Mouse (Mus musculus) forebrain, postnatal 0 days (tissue): ENCODE results near the gene Plin3. TPM values are rescaled to one million over a fixed set of nuclear protein-coding genes. Genes with fewer than 3 reads are reported as not detected.

Source experiments
- ATAC-seq: fragments of 200-750 bp; cut with Nextera tagmentation; 2 replicates; pipeline ENCODE4 v1.8.0; 2017; ENCODE audit warnings: mild to moderate bottlenecking, moderate library complexity
- DNase-seq: peaks from one replicate; pipeline ENCODE4 v3.0.0-alpha.2; 2015
- H3K27ac ChIP-seq: fragments of 300-500 bp; sonication (generic); 2 replicates; pipeline ENCODE4 v1.5.1; 2014; ENCODE audit warnings: low read depth, mild to moderate bottlenecking, antibody characterized with exemption, low read length, moderate library complexity, mixed read lengths
- H3K27me3 ChIP-seq: fragments of 300-500 bp; sonication (generic); 2 replicates; pipeline ENCODE4 v1.6.1; 2014; ENCODE audit warnings: mild to moderate bottlenecking, low read length, mixed read lengths; ENCODE audit not compliant: insufficient read depth
- H3K36me3 ChIP-seq: fragments of 300-500 bp; sonication (generic); 2 replicates; pipeline ENCODE4 v1.6.1; 2014; ENCODE audit warnings: mild to moderate bottlenecking, moderate library complexity; ENCODE audit not compliant: insufficient read depth
- H3K4me1 ChIP-seq: fragments of 300-500 bp; sonication (generic); 2 replicates; pipeline ENCODE4 v1.6.1; 2014; ENCODE audit warnings: antibody characterized with exemption; ENCODE audit not compliant: insufficient read depth
- H3K4me2 ChIP-seq: fragments of 300-500 bp; sonication (generic); 2 replicates; pipeline ENCODE4 v1.6.1; 2014; ENCODE audit warnings: low read depth, mild to moderate bottlenecking, moderate library complexity
- H3K4me3 ChIP-seq: fragments of 300-500 bp; sonication (generic); 2 replicates; pipeline ENCODE4 v1.5.1; 2014; ENCODE audit warnings: low read depth, low read length, mixed read lengths
- H3K9ac ChIP-seq: fragments of 300-500 bp; sonication (generic); 2 replicates; pipeline ENCODE4 v1.6.1; 2014; ENCODE audit warnings: mild to moderate bottlenecking
- H3K9me3 ChIP-seq: fragments of 300-500 bp; sonication (generic); 2 replicates; pipeline ENCODE4 v1.6.1; 2016; ENCODE audit warnings: low read length
- CTCF ChIP-seq: sonication (generic); IDR thresholded peaks from 2 replicates; pipeline ENCODE4 v1.5.1; 2016; ENCODE audit warnings: antibody characterized with exemption, control low read depth, low read depth
- WGBS: fragments of 180-500 bp; shearing (Covaris S2); extraction: QIAGEN DNeasy Blood & Tissue Kit; methylation state at CpG from one replicate; pipeline ENCODE4 v1.1.7; 2014; 5-methylcytosine and 5-hydroxymethylcytosine counted together
- polyA plus RNA-seq: library from polyadenylated mRNA; unstranded; fragments of >200 nt; fragmentation: Nextera tagmentation; extraction: Ambion mirVana; gene quantifications from 2 replicates; pipeline ENCODE4 v1.2.1, GENCODE M21; 2015
- total RNA-seq: library from RNA; depleted of rRNA; stranded (reverse); fragments of >200 nt; gene quantifications from 2 replicates; pipeline ENCODE4 v1.2.3, GENCODE M21; 2014

The Plin3 gene
- total and polyA plus RNA-seq, 2 experiments from 2014 or later, result 8.5 to 13.9 TPM

DNA sequence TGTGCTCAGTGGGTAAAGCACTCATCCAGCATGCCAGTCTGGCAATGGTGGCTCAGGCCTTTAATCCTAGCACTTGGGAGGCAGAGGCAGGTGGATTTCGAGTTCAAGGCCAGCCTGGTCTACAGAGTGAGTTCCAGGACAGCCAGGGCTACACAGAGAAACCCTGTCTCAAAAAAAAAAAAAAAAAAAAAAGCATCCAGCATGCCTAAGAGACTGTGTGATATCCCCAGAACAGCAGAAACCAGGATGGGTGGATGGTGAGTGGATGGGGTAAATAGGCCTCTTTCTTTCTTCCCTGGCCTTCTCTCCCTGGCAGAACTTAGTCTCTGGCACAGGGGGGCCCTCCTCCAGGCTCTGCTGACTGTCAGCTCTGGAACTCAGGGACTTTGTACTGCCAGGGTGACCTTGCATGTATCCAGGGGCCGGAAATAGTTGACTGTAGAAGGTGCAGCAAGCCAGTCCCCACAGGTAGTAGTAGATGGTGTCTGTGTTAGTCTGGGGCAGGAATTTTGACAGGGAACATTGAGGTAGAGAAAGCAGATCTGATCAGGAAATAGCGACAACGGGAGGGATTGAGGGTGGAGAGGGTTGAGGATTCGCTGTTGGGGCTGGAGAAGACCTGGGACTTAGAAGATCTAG, 16.7 kb downstream of the Plin3 start:
- Histone ChIP-seq H3K27ac (peak overlapping the region; percentile 29; the same call in 1 of the 2 replicates), H3K9me3 (no peaks in the 10 kb centered on the region), H3K4me2 (peak overlapping the region; percentile 74), H3K4me3 (peak overlapping the region; percentile 46), H3K36me3 (no peaks in the 10 kb centered on the region), H3K27me3 (no peaks in the 10 kb centered on the region), H3K9ac (peak overlapping the region; percentile 48), H3K4me1 (peaks cover 5% of the 10 kb centered on the region; the same call in 1 of the 2 replicates)
- TF ChIP-seq CTCF, result no peak
- DNase-seq (no peak), ATAC-seq (no peak)
- 34% methylated on average over 5 of the region's 5 CpGs for WGBS

DNA sequence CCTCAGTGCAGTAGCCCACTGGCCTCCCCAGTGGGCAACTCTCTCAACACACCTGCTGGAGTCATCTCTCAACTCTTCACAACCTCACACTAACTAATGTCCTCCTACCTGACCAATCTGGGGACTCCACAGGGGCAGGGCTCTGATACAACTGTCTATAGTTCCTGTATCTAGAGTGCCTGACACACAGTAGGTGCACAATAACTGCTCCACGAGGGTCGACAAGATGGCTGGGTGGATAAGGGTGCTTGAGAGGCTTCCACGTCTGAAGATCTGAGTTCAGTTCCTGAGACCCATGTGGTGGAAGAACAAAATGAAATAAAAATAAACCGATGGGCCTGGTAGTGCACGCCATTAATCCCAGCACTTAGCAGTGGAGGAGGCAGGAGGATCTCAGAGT, 18.7 kb downstream of the Plin3 start:
- Histone ChIP-seq H3K9me3 (no peaks in the 10 kb centered on the region), H3K36me3 (no peaks in the 10 kb centered on the region), H3K9ac (no peak overlapping the region), H3K4me2 (no peak overlapping the region), H3K4me3 (no peak overlapping the region), H3K27ac (no peak overlapping the region), H3K27me3 (no peaks in the 10 kb centered on the region), H3K4me1 (peaks cover 6% of the 10 kb centered on the region; the same call in 1 of the 2 replicates)
- TF ChIP-seq CTCF, result no peak
- no peak for ATAC-seq
- WGBS, result 91% methylated on average over 5 of the region's 5 CpGs
- DNase-seq, result no peak

DNA sequence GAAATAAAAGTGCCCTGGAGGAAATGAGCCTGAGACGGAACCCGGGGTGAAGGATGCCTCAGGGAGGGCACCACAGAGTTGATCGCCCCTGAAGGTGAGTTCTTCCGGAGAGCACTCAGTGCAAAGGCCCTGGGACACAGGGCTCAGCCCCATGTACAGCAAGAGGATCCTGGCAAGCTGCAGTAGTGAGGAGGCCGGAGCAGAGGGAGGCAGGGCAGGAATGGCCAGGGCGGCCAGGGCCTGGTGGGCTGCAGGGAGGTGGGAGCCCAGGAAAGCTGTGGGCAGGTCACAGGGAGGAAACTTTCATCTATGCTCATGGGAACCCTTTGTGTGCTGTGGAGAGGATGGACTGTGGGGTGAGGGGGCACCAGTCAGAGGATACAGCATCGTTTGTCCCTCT, 19.2 kb downstream of the Plin3 start:
- TF ChIP-seq CTCF, result no peak

DNA sequence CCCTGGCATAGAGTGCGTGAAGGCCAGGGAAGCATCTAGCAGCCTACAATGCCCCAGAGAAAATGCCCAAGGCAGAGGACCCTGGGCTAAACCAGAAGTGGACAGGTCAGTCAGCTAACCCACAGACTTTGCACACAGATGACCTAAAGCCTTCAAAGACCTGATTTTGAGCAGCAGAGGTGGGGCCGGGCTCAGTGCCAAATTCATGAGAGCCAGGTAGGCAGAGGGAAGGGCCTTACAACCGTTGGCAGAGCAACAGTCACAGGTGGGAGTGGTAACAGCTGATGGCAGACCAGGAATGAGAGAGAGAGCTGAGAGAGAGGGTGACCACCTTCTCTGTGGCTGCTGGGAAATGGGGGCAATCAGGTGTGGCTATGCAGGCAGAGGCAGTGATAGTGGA, 20.0 kb downstream of the Plin3 start:
- ATAC-seq (no peak), DNase-seq (no peak)
- Histone ChIP-seq H3K4me3 (no peak overlapping the region), H3K9me3 (no peaks in the 10 kb centered on the region), H3K36me3 (no peaks in the 10 kb centered on the region), H3K4me2 (no peak overlapping the region), H3K9ac (no peak overlapping the region), H3K27ac (no peak overlapping the region), H3K4me1 (peaks cover 11% of the 10 kb centered on the region), H3K27me3 (no peaks in the 10 kb centered on the region)
- TF ChIP-seq CTCF, result no peak
- 74% methylated on average over 3 of the region's 3 CpGs for WGBS

More for the DNA sequence above, 19.2 kb downstream of the Plin3 start:
- DNase-seq, result no peak
- H3K36me3 ChIP-seq, result no peaks in the 10 kb centered on the region
- no peak overlapping the region for H3K4me2 ChIP-seq
- no peak overlapping the region for H3K27ac ChIP-seq
- H3K9ac ChIP-seq, result no peak overlapping the region
- 89% methylated on average over 7 of the region's 7 CpGs for WGBS
- H3K27me3 ChIP-seq, result no peaks in the 10 kb centered on the region
- ATAC-seq, result no peak
- H3K4me3 ChIP-seq, result no peak overlapping the region
- peaks cover 11% of the 10 kb centered on the region for H3K4me1 ChIP-seq
- no peaks in the 10 kb centered on the region for H3K9me3 ChIP-seq

DNA sequence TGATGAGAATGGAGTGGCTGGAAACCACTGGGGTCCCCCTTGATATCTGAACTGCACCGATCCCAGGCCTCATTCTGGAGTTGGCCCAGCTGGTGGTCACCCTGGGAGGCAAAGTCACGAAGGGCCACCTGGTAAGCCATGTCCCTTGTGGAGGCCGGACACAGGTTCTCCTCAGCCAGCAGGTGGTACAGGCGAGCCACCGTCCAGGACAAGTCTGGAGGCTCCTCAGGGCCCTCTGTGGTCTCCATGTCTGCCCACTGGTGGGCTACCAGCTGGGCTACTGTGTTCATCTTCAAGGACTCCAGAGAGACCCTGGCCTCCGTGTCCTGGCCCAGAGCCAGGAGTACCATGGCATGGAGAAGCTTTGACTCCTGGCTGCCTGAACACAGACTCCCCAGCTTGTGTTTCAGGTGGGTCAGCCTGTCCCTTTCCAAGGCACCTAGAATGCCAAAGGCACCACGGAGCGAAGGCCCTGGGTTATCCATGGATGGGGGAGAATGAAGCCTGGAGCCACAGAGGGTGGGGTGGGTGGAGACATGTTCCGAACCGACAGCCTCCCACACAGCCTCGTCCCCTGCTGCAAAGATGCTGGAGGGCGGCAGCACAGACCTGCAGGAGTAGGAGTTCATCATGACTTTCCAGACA, 20.9 kb downstream of the Plin3 start:
- Histone ChIP-seq H3K9me3 (no peaks in the 10 kb centered on the region), H3K4me2 (no peak overlapping the region), H3K4me1 (peaks cover 11% of the 10 kb centered on the region), H3K36me3 (no peaks in the 10 kb centered on the region), H3K4me3 (no peak overlapping the region), H3K9ac (no peak overlapping the region), H3K27me3 (no peaks in the 10 kb centered on the region), H3K27ac (no peak overlapping the region)
- ATAC-seq, result no peak
- no peak for TF ChIP-seq CTCF
- no peak for DNase-seq
- WGBS, result 84% methylated on average over 12 of the region's 12 CpGs

DNA sequence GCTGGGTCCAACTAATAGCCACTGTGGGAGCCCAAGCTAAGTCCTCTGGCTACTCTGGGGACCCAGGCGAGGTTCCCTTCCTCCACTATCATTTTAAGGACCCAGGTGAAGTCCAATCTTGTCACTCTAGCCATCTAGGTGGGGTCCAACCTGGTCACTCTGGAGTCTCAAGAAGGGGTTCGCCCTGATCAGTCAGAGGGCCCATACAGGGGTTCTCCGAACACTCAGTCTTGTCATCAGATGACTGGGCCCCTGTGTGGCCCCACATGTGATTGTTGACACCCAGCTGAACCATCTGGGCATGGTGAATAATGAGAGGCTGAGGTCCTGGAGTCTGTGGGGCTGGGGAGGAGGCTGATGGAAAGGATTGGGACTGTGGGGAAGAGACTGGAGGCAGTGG, 22.9 kb downstream of the Plin3 start:
- no peaks in the 10 kb centered on the region for H3K9me3 ChIP-seq
- ATAC-seq, result no peak
- 71% methylated on average over 3 of the region's 3 CpGs for WGBS
- H3K36me3 ChIP-seq, result 0 out of 2 replicates have a peak, but pooled peaks cover 6% of the 10 kb centered on the region
- DNase-seq, result no peak
- peak overlapping the region; percentile 59 for H3K4me2 ChIP-seq
- peak overlapping the region; percentile 22; the same call in 1 of the 2 replicates for H3K9ac ChIP-seq
- H3K4me3 ChIP-seq, result peak overlapping the region; percentile 34
- no peak for TF ChIP-seq CTCF
- H3K4me1 ChIP-seq, result peaks cover 6% of the 10 kb centered on the region; the same call in 1 of the 2 replicates
- H3K27ac ChIP-seq, result peak overlapping the region; percentile 57; the same call in 1 of the 2 replicates
- no peaks in the 10 kb centered on the region for H3K27me3 ChIP-seq

DNA sequence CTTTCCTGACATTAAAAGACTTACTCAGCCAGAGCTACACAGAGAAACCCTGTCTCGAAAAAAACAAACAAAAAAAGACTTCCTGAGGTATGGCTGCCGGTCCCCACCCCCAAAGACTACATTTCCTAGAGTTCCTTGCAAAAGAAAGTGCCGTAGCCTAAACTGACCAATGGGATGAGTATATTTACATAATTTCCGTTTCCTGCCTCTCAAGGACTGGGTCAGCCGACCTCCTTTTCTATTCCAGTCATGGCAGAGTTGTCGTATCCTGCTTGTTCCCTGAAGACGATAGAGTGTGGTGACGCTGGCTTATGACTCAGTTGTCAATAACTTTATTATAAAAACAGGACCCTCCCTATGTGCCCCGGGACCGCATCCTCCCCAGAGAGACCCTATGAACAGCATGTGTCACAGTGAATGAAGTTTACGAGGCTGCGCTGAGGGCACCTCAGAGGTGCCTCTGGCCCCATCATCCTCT, 23.5 kb downstream of the Plin3 start:
- WGBS, result 24% methylated on average over 12 of the region's 12 CpGs
- H3K4me1 ChIP-seq, result peaks cover 6% of the 10 kb centered on the region; the same call in 1 of the 2 replicates

More for the DNA sequence above, 23.5 kb downstream of the Plin3 start:
- H3K9ac ChIP-seq, result peak overlapping the region; percentile 39; the same call in 1 of the 2 replicates
- DNase-seq, result peak; percentile 83
- peak; percentile 94 for ATAC-seq
- H3K9me3 ChIP-seq, result no peaks in the 10 kb centered on the region
- H3K4me3 ChIP-seq, result peak overlapping the region; percentile 34
- no peaks in the 10 kb centered on the region for H3K27me3 ChIP-seq
- H3K36me3 ChIP-seq, result 0 out of 2 replicates have a peak, but pooled peaks cover 8% of the 10 kb centered on the region
- peak overlapping the region; percentile 59 for H3K4me2 ChIP-seq
- no peak for TF ChIP-seq CTCF
- peak overlapping the region; percentile 66; the same call in 1 of the 2 replicates for H3K27ac ChIP-seq
